Mouse (Mus musculus) neutrophil, adult 5-6 weeks (primary cell): ENCODE measurements around the gene Cntd1. TPM values are rescaled to one million over a fixed set of nuclear protein-coding genes. Genes with fewer than 3 reads are reported as not detected.

Experiments used
- ATAC-seq: fragments of 151-379, 151-347 bp; 2 replicates; pipeline ENCODE4 v1.8.0; 2017; ENCODE audit warnings: mild to moderate bottlenecking, moderate TSS enrichment; ENCODE audit not compliant: insufficient number of reproducible peaks, poor library complexity, low FRiP score, severe bottlenecking; ENCODE audit errors: extremely low read depth
- total RNA-seq: library from RNA; stranded (forward); fragments of 200-1000 nt; gene quantifications from 2 replicates; pipeline ENCODE4 v1.2.3, GENCODE M21; 2017

Cntd1 gene
- total RNA-seq, 1 experiment from 2014 or later: 0.81 TPM

DNA sequence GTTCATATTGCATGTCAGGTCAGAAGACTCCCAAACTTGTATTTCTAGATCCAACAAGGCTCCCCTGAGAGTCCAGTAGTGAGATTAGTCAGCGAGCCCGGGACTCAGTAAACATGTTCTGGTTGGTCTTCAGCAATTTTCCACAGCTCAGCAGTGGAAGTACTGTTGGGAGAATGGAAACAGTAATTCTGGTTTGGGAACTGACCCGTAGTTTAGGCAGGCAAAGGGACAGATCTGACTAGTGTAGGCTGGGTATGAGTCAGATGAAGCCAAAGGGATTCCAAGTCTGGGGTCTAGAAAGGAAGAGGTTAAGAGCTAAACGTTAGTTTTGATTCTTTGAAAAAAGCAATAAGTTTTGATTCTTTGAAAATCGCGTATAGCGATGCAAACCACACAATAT, 25.9 kb upstream of the Cntd1 start:
- no peak for ATAC-seq

DNA sequence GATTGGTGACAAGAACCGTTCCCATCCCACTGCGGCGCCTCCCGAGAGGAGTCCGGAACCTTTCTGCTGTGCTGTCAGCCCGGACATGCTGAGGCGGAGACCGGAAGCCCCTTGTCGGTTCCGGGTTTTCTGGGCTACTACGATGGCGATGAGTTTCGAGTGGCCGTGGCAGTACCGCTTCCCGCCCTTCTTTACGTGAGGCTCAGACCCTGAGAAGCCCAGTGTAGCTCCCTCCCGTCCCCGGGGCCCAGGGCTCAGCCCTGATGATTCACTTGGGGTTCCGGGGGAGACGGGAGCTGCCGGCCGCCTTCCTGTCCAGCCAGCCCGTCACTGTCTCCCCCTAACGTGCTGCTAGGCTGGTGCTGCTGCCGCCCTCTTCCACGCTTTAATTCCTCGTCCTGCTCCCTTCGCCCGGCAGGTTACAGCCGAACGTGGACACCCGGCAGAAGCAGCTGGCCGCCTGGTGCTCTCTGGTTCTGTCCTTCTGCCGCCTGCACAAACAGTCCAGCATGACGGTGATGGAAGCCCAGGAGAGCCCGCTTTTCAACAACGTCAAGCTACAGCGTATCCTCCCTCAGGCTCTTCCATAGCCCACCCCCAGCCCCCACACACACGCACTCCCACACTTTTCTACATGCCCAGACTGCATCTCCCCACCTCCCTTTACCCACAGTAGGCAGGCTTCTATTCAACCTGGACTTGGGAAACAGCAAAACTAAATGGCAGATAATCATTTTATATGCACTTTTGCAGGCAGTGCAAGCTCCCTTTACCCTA, 25.0 kb upstream of the Cntd1 start, which contains the start of gene Vps25:
Gene Vps25, plus strand, starts transcription at position 95 of the 777 bp plus-strand sequence.
- peak; percentile 94 for ATAC-seq

GRCm38 (mm10) chr11:101255826-101256775, 22.7 kb upstream of the Cntd1 start:
- ATAC-seq: no peak

GRCm38 (mm10) chr11:101259261-101259712, 19.5 kb upstream of the Cntd1 start:
- ATAC-seq: no peak

DNA sequence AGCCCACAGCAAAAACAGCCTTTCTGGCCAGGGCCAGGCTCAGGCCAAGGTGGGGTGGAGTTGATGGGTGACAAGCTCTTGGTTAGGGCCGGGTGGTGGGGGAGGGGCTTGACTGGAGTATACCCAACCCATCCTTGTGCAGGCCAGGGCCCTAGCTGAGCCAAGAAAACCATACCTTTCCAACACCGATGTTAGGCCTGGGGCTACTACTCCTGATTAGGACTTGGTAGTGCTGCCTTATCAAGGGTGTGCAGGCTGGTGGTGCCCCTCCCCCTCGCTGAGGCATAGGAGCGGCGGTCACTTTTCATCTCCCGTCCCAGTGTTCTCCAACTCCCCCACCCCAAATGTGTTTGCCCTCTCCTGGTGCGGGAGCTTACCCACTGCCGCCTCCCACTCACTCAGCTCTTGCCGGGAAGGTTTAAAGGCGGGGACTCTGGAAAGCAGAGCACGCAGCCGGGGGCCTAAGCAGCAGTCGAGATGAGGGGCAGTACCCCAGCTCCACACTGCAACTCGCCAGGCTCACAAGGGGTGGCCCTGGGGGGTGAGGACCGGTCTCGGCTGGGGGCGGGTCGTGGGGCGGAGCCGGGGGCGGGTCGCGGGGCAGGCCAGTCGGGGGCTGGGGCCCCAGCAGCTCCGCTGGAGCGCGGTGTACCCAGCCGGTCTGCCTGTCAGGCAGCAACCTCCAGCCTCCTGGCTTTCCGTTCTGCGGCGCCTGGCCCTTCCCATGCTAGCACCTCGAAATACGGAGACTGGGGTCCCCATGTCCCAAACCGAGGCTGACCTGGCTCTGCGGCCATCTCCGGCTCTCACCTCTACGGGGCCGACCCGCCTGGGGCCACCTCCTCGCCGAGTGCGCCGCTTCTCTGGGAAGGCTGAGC, 18.6 kb upstream of the Cntd1 start, which contains the start of gene Wnk4:
Gene Wnk4, plus strand, starts transcription at position 620 of the 878 bp plus-strand sequence.
- ATAC-seq: 0 out of 2 replicates have a peak, but pooled peaks have one; percentile 3

GRCm38 (mm10) chr11:101260826-101261380, 17.9 kb upstream of the Cntd1 start:
- no peak for ATAC-seq

GRCm38 (mm10) chr11:101262272-101262967, 16.4 kb upstream of the Cntd1 start:
- ATAC-seq: no peak

- ATAC-seq: no peak
These were observed 15.4 kb upstream of the Cntd1 start for GRCm38 (mm10) chr11:101263138-101263988.

DNA sequence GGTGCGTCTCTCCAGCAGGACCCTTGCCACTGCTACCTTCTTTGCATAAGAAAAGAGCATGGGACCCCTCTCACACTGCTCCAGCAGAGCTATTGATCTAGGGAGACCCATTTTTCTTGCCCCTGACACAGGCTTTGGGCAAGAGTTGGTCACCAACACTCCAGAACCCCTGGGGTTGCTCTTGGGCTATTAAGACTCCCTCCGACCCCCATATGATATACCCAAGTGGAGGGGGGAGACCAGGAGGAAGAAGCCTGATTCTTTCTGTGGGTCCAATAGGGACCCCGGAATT, 14.9 kb upstream of the Cntd1 start:
- no peak for ATAC-seq

DNA sequence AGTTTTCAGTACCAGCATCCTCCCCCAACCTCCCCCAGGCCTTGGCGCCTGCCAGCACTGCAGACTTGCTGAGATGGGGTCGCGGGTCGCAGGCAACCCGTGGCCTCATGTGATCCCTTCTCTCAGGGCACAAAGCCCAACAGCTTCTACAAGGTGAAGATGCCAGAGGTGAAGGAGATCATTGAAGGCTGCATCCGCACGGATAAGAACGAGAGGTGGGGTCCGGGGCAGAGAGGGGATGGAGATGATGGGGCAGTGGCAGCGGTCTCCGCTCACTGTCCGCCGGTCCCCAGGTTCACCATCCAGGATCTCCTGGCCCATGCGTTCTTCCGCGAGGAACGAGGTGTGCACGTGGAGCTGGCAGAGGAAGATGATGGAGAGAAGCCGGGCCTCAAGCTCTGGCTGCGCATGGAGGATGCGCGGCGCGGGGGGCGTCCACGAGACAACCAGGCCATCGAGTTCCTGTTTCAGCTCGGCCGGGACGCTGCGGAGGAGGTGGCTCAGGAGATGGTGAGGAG, 13.8 kb upstream of the Cntd1 start:
- ATAC-seq: no peak

- no peak for ATAC-seq
These were observed 12.9 kb upstream of the Cntd1 start for GRCm38 (mm10) chr11:101265906-101266305.

GRCm38 (mm10) chr11:101269577-101270116, 9.2 kb upstream of the Cntd1 start:
- ATAC-seq: no peak

- ATAC-seq: no peak
These were observed 6.4 kb upstream of the Cntd1 start for GRCm38 (mm10) chr11:101272446-101272845.

GRCm38 (mm10) chr11:101275309-101275708, 3.5 kb upstream of the Cntd1 start:
- no peak for ATAC-seq

DNA sequence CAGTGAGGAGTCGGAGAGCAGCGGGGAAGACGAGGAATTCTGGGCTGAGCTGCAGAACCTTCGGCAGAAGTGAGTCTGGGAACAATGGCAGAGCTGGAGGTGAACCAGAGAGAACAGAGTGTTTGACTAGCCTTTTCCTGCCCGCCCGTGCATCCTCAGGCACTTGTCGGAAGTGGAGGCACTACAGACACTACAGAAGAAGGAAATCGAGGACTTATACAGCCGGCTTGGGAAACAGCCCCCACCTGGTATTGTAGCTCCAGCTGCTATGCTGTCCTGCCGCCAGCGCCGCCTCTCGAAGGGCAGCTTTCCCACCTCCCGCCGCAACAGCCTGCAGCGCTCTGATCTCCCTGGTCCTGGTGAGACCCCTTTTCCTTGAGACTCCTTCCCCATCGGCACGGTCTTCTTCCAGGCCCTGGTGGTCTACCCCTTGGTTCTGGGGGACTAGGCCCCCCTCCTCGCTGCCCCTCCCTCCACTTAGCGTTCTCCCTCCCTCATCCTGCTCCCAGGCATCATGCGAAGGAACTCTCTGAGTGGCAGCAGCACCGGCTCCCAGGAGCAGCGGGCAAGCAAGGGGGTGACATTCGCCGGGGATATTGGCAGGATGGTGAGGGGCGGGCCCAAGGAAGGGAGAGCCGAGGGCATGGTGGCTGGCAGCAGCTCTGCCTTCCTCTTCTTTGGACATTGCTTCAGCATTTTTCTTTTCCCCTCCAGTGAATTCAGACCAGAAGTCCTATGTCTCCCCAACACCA, 2.3 kb upstream of the Cntd1 start:
- no peak for ATAC-seq
